Mouse (Mus musculus) heart, adult 11 months (tissue): ENCODE data around the gene Man2a1.

Source experiments
- DNase-seq: peaks from one replicate; pipeline ENCODE4 v3.0.0; 2022

Man2a1 gene

DNA sequence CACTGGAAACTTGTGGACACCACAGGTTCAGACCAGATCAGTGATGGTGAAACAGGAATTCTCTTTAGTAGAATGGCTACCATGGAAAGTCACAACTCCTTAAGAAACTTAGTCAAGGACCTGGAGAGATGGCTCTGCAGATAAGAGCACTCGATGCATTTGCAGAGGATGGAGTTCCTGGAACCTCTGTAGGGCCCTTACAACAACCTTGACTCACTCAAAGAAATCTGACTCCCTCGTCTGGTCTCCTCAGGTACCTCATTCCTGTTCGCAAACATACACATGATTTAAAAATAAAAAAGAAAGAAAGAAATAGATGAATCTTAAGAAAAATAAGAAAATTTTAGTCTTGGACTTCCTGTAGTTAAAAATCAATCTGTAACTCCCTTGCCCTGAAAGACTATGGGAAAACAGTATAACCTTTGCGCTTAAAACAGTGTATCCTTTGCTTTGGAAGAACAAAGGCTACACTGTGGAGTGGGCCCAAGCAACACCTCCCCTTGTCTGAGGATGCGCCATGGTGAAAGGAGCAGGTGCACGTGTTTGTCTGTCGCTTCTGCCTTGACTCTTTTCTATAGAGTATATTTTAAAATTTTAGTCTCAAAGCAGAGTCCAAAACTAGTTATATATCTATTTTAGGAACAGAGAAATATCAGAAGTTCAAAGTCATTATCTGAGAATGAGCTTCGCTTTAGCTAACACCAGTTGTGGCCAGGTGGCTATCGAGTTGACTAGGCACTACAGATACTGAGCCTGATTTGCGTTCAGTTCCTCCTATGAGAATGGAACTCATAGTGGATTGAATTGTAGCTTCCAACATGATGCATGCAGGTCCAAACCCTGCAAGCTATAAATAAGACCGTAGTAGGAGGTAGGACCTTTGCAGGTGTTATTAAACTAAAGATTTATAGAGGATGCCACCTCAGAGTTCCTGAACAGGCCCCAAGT lies 163.9 kb downstream of the Man2a1 start:
- DNase-seq, result peak; percentile 27

DNA sequence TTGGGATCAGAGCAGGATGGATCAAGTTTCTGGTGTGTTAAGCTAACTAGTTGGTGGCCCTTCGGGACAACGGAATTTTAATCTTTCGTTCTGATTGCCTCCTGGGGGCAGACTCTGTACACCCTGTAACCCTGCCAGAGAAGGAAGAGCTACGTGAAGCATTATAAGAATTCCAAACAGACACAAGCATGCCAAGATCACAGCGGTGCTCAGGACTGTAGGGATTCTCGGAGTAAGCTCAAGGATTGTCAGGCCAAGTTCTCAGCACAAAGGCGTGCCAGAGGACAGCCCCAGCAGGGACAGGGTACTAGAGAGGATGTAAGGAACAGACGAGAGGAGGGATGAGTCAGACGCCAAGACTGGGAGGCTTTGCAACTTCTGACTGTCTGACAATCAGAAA lies 164.8 kb downstream of the Man2a1 start:
- DNase-seq, result peak; percentile 91

DNA sequence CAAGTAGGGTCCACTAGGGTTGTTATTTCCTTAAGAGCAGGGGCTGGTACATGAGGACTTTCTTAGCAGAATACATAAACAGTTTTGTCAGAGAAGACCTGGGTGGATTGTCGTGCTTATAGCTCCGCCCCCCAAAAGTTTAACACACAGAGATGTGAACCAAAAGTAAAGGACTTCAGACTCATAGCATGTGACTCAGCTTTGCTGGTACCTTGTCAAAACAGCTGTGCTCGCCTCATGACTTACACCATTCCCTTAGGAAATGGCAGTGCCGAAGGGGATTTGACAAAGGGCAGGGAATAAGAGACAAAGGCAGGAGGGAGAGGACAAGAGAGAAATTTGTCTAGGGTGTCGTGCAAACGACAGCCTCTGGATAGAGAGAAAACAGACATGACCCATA lies 166.0 kb downstream of the Man2a1 start:
- no peak for DNase-seq

DNA sequence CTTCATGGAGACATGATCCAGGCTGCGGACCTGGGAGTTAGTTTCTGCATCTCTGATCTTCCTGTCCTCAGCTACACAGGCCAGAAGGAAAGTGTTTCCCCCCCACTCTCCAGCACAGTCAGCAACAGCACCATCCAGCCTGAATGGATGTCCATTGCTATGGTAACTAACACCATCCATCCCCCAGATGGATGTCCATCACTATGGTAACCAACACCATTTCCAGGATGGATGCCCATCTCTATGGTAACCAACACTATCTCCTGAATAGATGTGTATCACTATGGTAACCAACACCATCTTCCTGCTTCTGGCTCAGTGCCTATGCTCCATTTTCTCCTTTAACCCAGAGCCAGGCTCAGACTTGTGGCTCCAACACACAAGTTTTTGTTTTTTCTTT lies 169.7 kb downstream of the Man2a1 start:
- DNase-seq, result no peak

DNA sequence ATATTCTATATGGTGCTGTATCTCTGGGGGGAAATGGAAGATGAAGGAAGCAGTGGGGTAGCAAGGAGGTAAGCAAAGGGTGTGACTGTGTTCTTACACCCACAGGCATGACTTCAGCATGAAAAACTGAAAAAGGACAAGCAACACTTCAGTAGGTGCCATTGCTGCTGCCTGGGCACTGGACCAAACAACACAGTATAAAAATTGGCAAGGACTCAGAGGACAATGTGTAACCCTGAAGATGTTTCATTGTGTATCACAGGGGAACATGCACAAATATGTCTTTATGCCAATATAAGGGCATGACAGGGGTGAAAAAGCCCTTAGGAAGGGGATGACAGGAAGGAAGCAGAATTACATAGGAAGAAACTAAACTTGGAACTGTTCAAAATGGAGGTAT lies 172.1 kb downstream of the Man2a1 start:
- DNase-seq, result no peak

DNA sequence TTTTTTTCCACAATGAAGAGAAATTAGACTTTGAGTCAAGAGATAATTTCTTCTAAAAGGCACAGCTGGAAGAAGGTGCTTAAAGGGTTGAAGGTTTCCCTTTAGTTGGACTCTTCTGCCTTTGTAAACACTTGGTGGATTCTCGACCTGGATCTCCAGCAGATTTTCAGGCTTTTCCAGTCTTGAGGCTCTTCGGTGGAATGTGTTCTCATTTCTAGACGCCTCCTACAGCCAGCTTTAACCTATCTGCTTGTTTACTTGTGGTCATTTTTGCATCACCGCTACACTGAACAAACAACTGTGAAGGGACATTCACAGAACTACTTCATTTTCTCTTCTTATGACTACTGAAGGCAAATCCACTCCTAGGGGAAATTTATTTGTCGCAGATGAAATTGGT lies 173.7 kb downstream of the Man2a1 start:
- peak; percentile 3 for DNase-seq

DNA sequence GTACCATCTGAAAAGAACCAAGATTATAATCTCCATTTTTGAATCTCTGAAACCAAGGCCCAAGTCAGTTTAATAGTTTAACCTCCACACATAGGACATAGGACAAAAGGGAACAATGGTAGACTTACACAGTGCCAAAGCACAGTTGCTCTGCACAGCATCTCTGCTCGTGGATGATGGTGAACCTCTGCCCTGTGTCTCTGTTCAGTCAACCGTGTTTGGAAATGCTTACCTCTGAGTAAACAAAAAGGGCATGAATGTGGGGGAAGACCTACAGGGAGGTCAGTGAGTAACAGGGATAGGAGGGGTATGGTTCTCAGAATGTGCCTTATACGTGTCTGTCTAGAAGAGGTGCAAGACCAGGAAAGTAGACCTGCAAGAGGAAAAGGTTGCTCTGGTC lies 177.8 kb downstream of the Man2a1 start:
- DNase-seq, result no peak

DNA sequence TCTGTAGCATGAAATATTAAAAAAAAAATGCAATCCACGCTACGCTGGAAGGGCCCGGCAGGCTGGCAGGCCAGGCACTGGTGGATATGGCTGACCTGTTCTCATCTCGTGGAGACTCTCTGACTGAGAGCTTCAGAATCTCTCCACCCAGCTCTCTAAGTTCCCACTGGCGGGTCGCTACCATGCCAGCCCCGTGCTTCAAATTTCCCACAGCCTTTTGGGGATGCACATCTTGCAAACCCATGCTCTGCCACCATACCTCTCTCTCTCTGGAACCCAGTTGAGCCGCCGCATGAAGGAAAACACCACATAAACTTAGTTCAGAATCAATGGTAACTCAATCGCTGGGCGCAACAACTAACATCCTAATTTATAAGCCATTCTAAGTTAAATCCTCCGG lies 178.2 kb downstream of the Man2a1 start:
- DNase-seq, result peak; percentile 81

DNA sequence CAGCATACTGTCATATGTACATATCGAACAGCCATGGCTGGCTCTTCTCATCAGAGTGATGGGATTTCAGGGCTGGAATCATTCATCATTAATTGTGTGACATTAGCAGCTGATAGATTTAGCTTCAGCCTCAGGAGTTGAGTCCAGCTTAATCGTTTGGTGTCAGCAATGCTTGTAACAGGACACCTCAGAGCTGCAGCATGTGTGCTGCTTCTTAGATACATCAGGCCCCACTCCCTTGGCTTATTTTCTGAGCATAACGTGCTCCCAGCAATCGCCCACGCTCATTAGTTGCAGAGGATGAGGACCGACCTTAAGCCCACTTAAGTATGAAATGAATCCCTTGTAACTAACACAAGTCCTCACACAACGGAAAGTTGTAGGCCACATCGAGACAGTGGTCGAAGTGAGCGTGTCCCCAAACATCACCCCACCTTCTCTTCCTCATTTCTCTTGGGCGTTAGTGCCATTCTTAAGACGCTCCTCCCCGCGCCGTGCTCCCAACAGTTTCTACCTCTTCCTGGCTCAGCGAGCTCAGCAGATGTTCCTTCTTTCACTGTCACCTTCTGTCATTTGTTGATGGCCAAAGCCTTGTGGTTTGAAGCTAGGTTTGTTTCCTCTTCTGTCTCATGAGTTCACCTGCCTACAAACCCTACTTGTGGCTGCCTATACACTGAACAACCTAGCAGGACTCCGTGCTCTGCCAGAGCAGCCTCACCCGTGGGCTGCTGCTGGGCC lies 180.4 kb downstream of the Man2a1 start:
- peak; percentile 40 for DNase-seq

DNA sequence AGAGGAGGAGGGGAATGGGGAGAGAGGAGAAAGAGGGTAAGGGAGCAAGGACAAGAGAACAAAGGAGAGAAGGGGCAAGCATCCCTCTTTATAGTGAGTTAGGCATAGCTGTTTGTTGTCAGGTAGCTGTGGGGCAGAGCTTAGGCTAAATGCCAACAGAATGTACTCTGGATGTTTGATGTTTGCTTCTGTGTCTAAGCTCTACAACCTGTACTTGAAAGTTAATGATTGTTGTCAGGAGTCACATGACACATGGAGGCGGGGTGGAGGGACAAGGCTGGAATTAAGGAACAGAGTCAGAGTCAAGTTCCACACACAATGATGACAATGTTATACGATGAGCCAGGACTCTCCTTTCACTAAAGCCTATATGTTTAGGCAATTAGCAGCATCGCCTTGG lies 181.8 kb downstream of the Man2a1 start:
- DNase-seq, result no peak

DNA sequence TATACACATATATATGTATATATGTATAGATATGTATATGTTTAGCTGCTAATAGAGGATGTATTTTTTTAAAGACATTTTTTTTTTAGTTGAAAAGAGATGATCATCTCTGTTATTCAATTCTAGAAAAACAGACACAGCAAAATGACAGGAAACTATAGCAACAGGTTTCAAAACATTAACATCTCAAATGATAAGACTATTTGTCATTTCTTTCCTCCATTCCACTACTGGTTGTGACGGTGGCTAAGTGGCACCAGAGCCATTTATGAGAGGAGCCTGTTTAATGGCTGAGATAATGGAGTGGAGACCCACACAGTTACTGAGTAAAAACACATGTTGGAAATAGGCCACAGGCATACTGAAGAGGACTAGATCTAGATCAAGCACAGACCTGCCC lies 185.4 kb downstream of the Man2a1 start:
- peak; percentile 45 for DNase-seq

DNA sequence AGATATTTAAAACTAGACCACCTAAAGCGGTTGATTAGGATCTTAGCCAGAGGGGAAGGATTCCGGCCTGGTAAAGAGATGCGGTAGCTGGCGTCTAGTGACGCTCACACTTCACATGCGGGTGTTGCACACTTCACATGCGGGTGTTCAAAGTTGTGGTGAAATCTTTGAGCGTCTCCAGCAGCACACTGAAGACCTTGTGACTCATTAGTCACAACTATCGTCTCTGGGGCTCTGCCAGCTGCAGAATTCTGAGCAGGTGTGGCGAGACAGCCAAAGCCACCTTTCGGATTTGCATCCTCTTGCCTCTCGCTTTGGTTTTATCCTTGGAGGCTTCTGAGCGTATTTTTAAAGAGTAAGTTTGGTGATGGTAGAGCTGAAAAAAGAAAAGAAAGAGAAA lies 187.8 kb downstream of the Man2a1 start:
- DNase-seq, result peak; percentile 44

DNA sequence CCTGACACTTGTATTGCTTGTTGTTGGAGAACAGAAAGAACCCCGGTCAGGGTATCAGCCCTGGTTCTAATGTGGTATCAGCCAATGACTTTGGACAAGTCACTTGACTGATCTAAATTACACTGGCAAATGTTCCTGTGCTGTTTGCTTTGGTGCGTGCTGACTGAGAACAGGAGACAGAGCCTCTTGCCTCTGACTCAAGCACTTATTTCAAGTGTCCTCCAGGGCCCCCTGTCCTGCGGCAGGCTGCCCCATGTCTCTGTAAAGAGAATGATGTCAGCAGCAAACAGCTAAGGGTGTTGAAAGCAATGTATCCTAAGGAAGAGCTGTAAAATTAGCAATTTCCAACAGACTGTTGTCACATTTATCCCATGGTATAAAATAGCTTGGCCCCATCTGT lies 188.6 kb downstream of the Man2a1 start:
- DNase-seq, result peak; percentile 71

DNA sequence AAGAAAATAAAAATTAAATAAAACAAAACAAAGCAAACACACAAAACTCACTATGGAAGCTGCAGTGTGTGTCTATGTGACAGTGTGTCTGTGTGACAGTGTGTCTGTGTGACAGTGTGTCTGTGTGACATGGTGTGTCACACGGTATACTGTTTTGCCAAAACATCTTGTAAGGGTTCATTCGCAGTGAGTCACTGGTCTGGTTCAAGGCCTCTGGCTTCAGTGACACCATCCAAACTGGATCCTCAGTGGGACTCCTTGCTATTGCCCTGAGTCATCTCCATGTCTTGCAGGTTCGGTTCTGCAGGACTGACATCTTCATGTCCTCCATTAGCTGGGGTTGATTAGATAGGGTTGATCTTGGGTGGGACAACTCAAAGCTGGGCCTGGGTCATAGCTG lies 191.5 kb downstream of the Man2a1 start:
- peak; percentile 13 for DNase-seq

DNA sequence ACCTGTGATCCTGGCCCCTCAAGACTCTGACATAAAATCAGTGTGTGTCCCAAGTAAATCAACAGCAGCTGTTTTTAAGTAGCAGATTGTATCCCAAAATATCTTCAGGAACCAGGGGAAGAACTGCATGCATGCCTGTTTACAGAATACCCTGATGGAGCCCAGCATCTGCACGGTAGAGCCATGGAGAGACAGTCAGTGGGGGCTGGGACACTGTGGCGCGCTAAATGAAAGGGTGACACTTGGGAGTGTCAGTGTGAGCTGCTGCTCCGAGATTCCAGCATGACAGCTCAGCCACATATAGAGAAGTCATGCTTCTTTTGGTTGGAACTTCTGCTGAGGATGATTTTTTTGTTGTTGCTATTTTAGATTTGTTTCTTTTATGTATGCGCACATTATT lies 192.1 kb downstream of the Man2a1 start:
- DNase-seq, result peak; percentile 85

DNA sequence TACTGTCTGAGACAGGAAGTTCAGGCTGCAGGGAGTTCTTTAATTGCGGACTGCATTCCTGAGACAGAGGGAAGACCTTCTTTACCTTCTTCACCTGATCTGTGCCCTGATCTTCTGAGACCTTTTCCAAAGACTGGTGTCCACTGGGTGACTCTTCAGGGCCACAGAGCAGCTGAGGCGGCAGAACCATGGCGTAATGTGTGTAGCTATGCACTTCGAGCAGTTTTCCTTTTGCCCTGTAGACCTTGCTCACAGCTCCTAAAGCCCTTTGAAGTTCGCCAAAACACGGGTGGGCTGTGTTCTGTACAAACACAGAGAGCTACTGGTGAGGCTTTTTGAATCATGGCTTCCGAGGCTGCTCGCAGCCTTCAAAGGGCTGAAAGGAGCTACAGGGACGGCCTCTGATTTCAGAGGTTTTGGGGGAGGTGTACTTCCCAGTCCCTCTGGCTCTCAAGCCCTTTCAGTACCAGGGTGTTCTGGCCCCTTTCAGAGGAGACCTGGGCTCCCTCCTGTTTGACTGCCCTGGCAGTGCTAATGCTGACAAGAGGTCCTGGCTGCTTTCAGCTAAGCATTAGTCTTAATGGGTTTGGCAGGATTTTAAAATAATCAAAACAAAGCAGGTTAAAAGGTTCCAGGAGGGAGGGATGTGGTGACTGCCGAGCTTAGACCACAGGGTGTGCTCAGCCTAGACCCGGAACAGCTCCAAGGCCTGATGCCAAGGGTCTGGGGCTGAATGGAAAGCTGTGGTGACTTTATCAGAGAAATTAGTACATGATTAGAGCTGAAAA lies 201.8 kb downstream of the Man2a1 start:
- DNase-seq, result peak; percentile 79

DNA sequence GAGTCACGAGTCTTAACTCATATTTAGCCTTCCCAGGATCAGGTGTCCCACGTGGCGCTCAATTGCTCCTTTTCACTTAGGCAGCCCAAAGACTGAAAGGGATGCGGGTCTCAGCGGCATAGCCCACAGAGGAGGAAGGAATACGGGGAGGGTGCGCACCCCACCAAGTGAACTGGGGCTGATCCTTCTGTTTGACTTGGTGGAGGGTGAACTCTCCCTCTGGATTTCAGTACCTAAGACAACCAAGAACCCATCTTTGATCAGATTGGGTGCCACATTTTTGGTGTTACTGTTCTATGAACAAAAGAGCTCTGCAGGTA lies 202.4 kb downstream of the Man2a1 start:
- DNase-seq, result peak; percentile 65
